19 mouse cellular contexts compared by ENCODE assay signal in genomic region chr4:119828386-119828785, GRCm38 (mm10).
DNase-seq lines count a peak whose midpoint lies in the region; ATAC-seq lines count a peak whose summit lies in the region.
"Had no signal": no experiment of that assay in that cellular context is flagged by ENCODE, and none has a peak within 500 bp of the region (broad histone marks: within the 10 kb centered on the region; RNA-seq: fewer than 3 reads in every experiment).

No protein-coding gene starts in this region.

- peak; percentile 83 for DNase-seq in heart, adult 11 months
- no peak for DNase-seq in heart, postnatal 10 days
- DNase-seq in cerebellum, adult 11 months, result peak; percentile 49
- peak; percentile 87 to 92 for DNase-seq in cerebellum, postnatal 10 days
- DNase-seq in left cerebral cortex, adult 11 months (ENCODE audit: low spot score), result no peak
- DNase-seq in layer of hippocampus, adult 9-10 months (ENCODE audit: low spot score), result no peak
- no peak for DNase-seq in right cerebral cortex, postnatal 4 days
- DNase-seq: embryo, embryonic 11 days; forebrain, postnatal 0 days; kidney, adult 11 months; kidney, postnatal 14 days; layer of hippocampus, adult 9-11 months; liver, embryonic 13.5 days; lung, embryonic 14.5 days; lung, postnatal 36 days; right cerebral cortex, postnatal 25 days; thymus, adult 18-20 months had no signal

- intact Hi-C loops in heart, postnatal 10 days (cut with DNase I), result no loop called here

- 0 out of 2 replicates have a peak, but pooled peaks have one; percentile 15 for ATAC-seq in megakaryocyte, adult 5-6 weeks (ENCODE audit: poor library complexity, severe bottlenecking)
- ATAC-seq: CD4-positive, CD25-positive, alpha-beta regulatory T cell, adult 4 months; forebrain, postnatal 0 days had no signal

Comparison
In these comparisons a context has a peak if more than half of its experiments do, and no peak if none do; other contexts are left out.
1. DNase-seq: peak in heart, adult 11 months (single experiment), cerebellum, adult 11 months (single experiment) and cerebellum, postnatal 10 days (2 of 2); none in heart, postnatal 10 days (0 of 2), left cerebral cortex, adult 11 months (single experiment), layer of hippocampus, adult 9-10 months (single experiment) and right cerebral cortex, postnatal 4 days (single experiment).